Mouse (Mus musculus): Measurements from ENCODE around the gene Flvcr2. TPM values are rescaled to one million over a fixed set of nuclear protein-coding genes. Genes with fewer than 3 reads are reported as not detected.
A peak's percentile ranks its signal among the peaks of the same experiment; 100 is the strongest.

Flvcr2 gene
- total RNA-seq, 1 experiment, result 6.7 TPM

DNA sequence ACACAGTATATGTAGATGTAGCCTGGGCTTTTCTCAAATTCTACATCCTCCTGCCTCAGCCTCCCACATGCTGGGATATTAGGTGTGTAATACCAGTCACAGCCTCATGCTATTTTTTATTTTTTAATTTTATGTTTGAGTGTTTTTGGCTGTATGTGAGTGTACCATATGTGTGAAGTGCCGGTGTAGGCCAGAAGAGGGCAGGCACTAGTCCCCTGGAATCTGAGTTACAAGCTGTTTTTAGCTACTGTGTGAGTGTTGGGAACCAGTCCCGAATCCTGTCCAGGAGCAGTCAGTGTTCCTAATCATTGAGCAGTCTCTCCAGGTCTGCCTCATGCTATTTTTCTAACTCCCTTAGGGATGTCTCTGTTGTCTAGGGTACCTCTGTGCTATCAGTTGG lies 91.4 kb downstream of the Flvcr2 start:
- H3K9me3 ChIP-seq (ENCODE audit: control insufficient read depth, insufficient read depth, low read depth, low read length), result no peaks in the 10 kb centered on the region
- DNase-seq (ENCODE audit: low read depth, low spot score), result no peak
- no peak overlapping the region for H3K9ac ChIP-seq (ENCODE audit: insufficient read depth, low read depth, low read length, poor library complexity, severe bottlenecking)
- in situ Hi-C loops (cut with MboI; ENCODE audit: low sequenced_read_pairs in 2 of 2, unreplicated experiment in 2 of 2), result no loop called here
- no peak overlapping the region for H3K27ac ChIP-seq (ENCODE audit: insufficient read depth, low read depth, low read length, poor library complexity, severe bottlenecking)
- H3K36me3 ChIP-seq (ENCODE audit: control insufficient read depth, insufficient read depth, low read length, poor library complexity, severe bottlenecking), result peaks cover 2% of the 10 kb centered on the region; the same call in 1 of the 2 replicates
- H3K4me3 ChIP-seq (ENCODE audit: insufficient read depth in 1 of 2, low read depth in 1 of 2, low read length in 2 of 2, poor library complexity in 1 of 2, severe bottlenecking in 1 of 2), result no peak overlapping the region
- TF ChIP-seq HCFC1 (IDR thresholded peaks at IDR 0.05; ENCODE audit: borderline replicate concordance, insufficient read depth, low read length) (no peak), MAFK (IDR thresholded peaks at IDR 0.05; ENCODE audit: insufficient read depth, low read depth, low read length) (no peak), ZC3H11A (IDR thresholded peaks at IDR 0.05; ENCODE audit: borderline replicate concordance, low read depth, low read length) (no peak), CHD2 (IDR thresholded peaks at IDR 0.05; ENCODE audit: low read depth, low read length) (no peak), ZNF384 (IDR thresholded peaks at IDR 0.05; ENCODE audit: low read depth, low read length) (no peak)
- no peaks in the 10 kb centered on the region for H3K4me1 ChIP-seq (ENCODE audit: control insufficient read depth in 2 of 2, insufficient read depth in 2 of 2, low read length in 2 of 2, poor library complexity in 1 of 2)

DNA sequence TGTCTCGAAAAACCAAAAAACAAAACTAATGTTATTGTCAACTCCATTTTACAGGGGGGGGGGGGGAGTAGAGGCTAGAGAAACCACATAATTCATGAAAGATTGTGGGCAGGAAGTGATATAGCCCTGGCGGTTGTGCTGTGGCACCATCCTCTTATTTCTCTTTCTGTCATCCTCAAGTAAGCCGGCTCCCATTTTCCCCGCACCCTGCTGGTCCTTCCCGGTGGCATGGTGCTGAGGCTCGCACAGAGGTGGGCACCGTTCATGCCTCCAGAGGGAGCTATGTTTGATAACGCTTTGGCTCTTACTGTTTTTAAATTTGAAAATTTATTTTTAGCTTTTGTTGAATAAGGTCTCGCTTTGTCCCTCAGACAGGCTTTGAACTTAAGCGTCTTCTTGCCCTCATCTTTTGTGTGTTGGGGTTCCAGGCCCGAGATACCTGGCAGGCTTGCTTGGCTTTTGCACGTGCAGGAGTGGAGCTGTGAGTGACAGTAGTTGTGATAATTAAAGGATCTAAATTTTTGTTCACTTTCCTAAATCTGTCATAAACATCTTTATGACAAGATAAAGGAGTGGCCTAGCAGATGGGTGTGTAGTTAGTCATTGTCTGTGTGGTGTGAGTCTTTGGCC lies 93.1 kb downstream of the Flvcr2 start:
- Histone ChIP-seq H3K27ac (ENCODE audit: insufficient read depth, low read depth, low read length, poor library complexity, severe bottlenecking) (no peak overlapping the region), H3K9me3 (ENCODE audit: control insufficient read depth, insufficient read depth, low read depth, low read length) (no peaks in the 10 kb centered on the region), H3K9ac (ENCODE audit: insufficient read depth, low read depth, low read length, poor library complexity, severe bottlenecking) (no peak overlapping the region), H3K4me1 (ENCODE audit: control insufficient read depth in 2 of 2, insufficient read depth in 2 of 2, low read length in 2 of 2, poor library complexity in 1 of 2) (no peaks in the 10 kb centered on the region), H3K4me3 (ENCODE audit: insufficient read depth in 1 of 2, low read depth in 1 of 2, low read length in 2 of 2, poor library complexity in 1 of 2, severe bottlenecking in 1 of 2) (no peak overlapping the region), H3K36me3 (ENCODE audit: control insufficient read depth, insufficient read depth, low read length, poor library complexity, severe bottlenecking) (peaks cover 2% of the 10 kb centered on the region; the same call in 1 of the 2 replicates)
- DNase-seq (ENCODE audit: low read depth, low spot score), result no peak
- TF ChIP-seq MAFK (IDR thresholded peaks at IDR 0.05; ENCODE audit: insufficient read depth, low read depth, low read length) (no peak), ZC3H11A (IDR thresholded peaks at IDR 0.05; ENCODE audit: borderline replicate concordance, low read depth, low read length) (no peak), HCFC1 (IDR thresholded peaks at IDR 0.05; ENCODE audit: borderline replicate concordance, insufficient read depth, low read length) (no peak), ZNF384 (IDR thresholded peaks at IDR 0.05; ENCODE audit: low read depth, low read length) (no peak), CHD2 (IDR thresholded peaks at IDR 0.05; ENCODE audit: low read depth, low read length) (no peak)
- in situ Hi-C loops (cut with MboI; ENCODE audit: low sequenced_read_pairs in 2 of 2, unreplicated experiment in 2 of 2), result no loop called here

DNA sequence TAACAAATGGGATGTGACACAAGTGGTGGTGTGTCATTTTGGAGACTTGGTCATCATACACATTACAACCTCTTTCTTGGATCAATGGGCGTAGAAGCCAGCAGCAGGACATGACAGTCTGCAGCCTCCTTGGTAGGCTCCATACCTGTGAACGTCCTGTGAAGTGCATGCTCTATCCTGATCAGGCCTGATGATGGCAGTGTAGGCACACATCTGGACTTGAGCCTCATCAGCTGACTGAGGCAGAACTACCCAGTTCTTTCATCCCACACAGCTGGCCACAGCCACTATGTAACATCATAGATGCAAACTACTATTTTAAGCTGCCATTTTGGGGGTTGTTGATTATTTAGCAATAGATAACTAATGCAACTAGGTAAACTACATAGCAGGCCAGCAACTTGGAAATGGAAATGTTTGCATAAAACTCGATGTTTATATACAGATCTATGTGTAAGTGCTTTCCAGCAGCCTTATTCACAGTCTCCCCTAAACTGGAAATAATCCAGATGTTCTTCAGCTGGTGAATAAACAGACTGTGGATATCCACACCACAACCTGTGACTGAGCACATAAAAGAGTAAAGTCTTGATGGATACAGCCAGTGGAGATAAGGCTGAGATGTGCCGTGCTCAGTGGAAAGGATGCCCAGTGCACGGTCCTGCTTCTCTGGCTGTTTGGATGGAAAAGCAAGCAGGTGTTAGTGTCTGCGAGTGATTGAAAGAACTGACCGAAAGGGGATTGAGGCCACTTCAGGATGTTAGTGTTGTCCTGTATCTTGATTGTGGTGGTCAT lies 102.0 kb downstream of the Flvcr2 start:
- no peak for TF ChIP-seq ZNF384 (IDR thresholded peaks at IDR 0.05; ENCODE audit: low read depth, low read length)
- TF ChIP-seq ZC3H11A (IDR thresholded peaks at IDR 0.05; ENCODE audit: borderline replicate concordance, low read depth, low read length), result peak; percentile 52; the same call in 1 of the 2 replicates
- no peak overlapping the region for H3K4me3 ChIP-seq (ENCODE audit: insufficient read depth in 1 of 2, low read depth in 1 of 2, low read length in 2 of 2, poor library complexity in 1 of 2, severe bottlenecking in 1 of 2)
- in situ Hi-C loops (cut with MboI; ENCODE audit: low sequenced_read_pairs in 2 of 2, unreplicated experiment in 2 of 2), result no loop called here
- peaks cover 8% of the 10 kb centered on the region for H3K36me3 ChIP-seq (ENCODE audit: control insufficient read depth, insufficient read depth, low read length, poor library complexity, severe bottlenecking)
- H3K4me1 ChIP-seq (ENCODE audit: control insufficient read depth in 2 of 2, insufficient read depth in 2 of 2, low read length in 2 of 2, poor library complexity in 1 of 2), result no peaks in the 10 kb centered on the region; a peak in 1 of 4 replicates
- H3K27ac ChIP-seq (ENCODE audit: insufficient read depth, low read depth, low read length, poor library complexity, severe bottlenecking), result no peak overlapping the region
- H3K9me3 ChIP-seq (ENCODE audit: control insufficient read depth, insufficient read depth, low read depth, low read length), result no peaks in the 10 kb centered on the region
- no peak for DNase-seq (ENCODE audit: low read depth, low spot score)
- no peak overlapping the region for H3K9ac ChIP-seq (ENCODE audit: insufficient read depth, low read depth, low read length, poor library complexity, severe bottlenecking)

DNA sequence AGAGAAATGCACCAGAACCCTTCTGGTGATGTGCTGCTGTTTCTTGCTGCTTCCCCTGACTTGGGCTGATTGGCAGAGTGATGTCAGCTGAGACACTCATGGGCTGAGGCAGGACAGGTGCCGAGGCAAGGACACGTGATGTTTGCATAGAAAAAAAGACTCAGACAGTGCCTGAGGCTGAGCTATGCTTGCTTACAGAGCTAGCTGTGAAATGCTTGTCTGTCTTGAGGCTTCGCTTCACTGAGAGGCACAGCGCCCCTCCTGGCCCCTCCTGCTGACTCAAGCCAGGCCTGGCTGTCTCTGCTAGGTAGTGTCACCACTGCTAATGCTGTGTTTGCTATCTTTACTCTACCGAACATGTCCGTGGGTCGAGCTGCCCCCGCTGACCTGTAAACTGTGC lies 104.3 kb downstream of the Flvcr2 start:
- Histone ChIP-seq H3K4me3 (ENCODE audit: insufficient read depth in 1 of 2, low read depth in 1 of 2, low read length in 2 of 2, poor library complexity in 1 of 2, severe bottlenecking in 1 of 2) (no peak overlapping the region), H3K9me3 (ENCODE audit: control insufficient read depth, insufficient read depth, low read depth, low read length) (no peaks in the 10 kb centered on the region), H3K4me1 (ENCODE audit: control insufficient read depth in 2 of 2, insufficient read depth in 2 of 2, low read length in 2 of 2, poor library complexity in 1 of 2) (no peaks in the 10 kb centered on the region; a peak in 1 of 4 replicates), H3K9ac (ENCODE audit: insufficient read depth, low read depth, low read length, poor library complexity, severe bottlenecking) (no peak overlapping the region), H3K27ac (ENCODE audit: insufficient read depth, low read depth, low read length, poor library complexity, severe bottlenecking) (no peak overlapping the region; the same call in 1 of the 2 replicates), H3K36me3 (ENCODE audit: control insufficient read depth, insufficient read depth, low read length, poor library complexity, severe bottlenecking) (peaks cover 10% of the 10 kb centered on the region)
- no peak for TF ChIP-seq CHD2 (IDR thresholded peaks at IDR 0.05; ENCODE audit: low read depth, low read length)
- no peak for TF ChIP-seq MAFK (IDR thresholded peaks at IDR 0.05; ENCODE audit: insufficient read depth, low read depth, low read length)
- no peak for TF ChIP-seq HCFC1 (IDR thresholded peaks at IDR 0.05; ENCODE audit: borderline replicate concordance, insufficient read depth, low read length)
- no peak for TF ChIP-seq ZC3H11A (IDR thresholded peaks at IDR 0.05; ENCODE audit: borderline replicate concordance, low read depth, low read length)
- no peak for TF ChIP-seq ZNF384 (IDR thresholded peaks at IDR 0.05; ENCODE audit: low read depth, low read length)
- no peak for DNase-seq (ENCODE audit: low read depth, low spot score)
- in situ Hi-C loops (cut with MboI; ENCODE audit: low sequenced_read_pairs in 2 of 2, unreplicated experiment in 2 of 2), result no loop called here

Measured in ES-E14 (cell line).